Mouse (Mus musculus) left cerebral cortex, postnatal 36 days (tissue): ENCODE measurements at regions not wholly inside any gene's neighbourhood (a gene's known extent, or its start where the extent isn't known, plus 50 kb on each side); places are given as distances from the start of the nearest gene placed in this dataset.

Source experiments
- DNase-seq, 2 experiments: peaks; one replicate each; pipeline ENCODE4 v3.0.0; 2021 to 2022; ENCODE audit warnings: low spot score in 2 of 2, mixed read lengths in 1 of 2
- intact Hi-C: fragments of 180-260 bp; cut with DNase I; formaldehyde crosslinking; loops from one replicate; pipeline ENCODE4 v1.15.1; 2025

DNA sequence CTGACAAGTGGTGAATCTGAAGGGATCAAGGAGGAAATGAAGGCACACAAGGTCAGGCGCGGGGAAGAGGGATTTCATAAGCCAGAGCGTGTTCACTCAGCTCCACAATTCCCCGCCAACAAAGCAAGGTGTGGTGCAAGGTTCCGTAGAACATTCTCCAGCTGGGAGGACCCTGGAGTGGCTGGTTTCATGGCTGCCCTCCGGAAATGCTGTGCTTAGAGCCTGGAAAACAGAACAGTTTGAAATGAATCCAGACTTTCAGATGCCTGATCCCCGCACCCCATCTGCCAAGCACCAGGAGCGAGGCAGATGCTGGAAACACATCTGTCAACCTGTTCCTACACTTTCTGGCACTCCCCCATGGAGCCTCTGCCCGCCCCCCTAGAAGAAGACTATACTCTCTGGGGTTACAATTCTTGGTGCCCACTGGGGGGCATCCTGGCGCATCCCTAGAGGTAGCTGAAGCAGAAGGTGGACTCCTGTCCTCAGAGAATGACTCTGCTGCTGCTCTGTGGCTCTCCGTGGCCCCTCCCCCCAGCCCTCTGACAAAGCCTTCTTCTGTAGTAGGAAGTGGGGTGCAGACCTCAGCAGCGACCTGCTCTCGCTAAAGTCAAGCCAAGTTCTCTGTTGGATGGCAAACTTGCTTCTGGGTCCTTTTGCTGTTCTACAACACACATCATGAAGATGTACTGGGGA, 54.5 kb upstream of the Mafb start:
- intact Hi-C loops, result no loop called here
- peak in 1 of 2 experiments; percentile 7 for DNase-seq

DNA sequence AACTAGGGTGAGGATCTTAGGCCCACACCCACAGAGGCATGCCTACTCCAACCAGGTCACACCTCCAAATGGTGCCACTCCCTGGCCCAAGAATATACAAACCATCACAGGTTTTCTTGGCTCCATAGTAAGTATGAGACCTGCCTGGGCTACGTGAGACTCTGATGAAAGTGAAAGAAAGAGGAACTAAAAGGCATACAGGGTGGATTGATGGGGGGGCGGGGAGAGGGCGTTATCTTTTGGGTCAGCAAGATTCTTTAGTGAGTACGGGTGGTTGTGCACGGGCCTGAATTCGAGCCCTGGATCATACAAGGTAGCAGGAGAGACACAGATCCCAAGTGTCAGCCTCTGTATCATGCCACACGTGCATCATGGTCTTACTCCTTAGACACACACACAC, 57.6 kb upstream of the Mafb start:
- intact Hi-C loops, result no loop called here
- DNase-seq, result no peak

DNA sequence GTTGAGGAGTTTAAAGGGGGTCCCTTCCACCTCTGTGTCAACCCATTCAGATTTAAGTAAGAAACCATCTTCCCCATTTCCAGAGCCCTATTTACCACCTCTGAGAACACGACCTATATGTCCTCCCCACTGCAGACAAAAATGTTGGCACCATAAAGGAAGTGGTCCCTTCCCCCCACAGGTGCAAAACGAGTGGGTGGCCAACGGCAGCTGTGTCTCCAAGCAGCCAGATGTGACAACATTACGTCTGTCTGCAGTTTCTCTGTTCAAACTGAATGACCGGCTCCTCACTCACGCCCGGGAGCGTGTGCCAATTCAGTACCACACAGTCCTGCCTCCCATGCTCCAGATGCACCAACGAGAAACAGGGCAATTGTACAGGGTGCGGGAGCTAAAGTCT, 60.6 kb upstream of the Mafb start:
- no peak for DNase-seq
- intact Hi-C loops, result no loop called here

DNA sequence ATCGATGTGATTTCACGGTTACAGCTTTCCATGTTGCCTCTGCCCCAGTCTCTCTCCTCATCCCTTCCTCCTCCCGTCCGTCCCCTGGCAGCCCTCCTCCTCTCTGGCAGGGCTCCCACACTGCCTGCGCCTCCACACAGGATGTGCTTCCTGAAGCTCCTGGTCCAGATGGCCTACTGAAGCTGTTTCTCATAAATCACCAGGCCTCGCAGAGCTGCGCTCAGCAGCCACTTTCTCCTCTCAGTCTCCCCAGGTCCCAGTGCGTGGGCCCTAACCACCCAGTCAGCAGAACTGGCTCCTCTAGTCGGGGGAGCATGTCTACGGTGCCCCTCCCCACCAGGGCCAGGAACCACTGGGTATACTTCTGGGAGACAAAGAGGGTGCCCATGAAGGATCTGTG, 66.4 kb upstream of the Mafb start:
- DNase-seq, result peak; percentile 86 to 89
- intact Hi-C loops, result no loop called here

DNA sequence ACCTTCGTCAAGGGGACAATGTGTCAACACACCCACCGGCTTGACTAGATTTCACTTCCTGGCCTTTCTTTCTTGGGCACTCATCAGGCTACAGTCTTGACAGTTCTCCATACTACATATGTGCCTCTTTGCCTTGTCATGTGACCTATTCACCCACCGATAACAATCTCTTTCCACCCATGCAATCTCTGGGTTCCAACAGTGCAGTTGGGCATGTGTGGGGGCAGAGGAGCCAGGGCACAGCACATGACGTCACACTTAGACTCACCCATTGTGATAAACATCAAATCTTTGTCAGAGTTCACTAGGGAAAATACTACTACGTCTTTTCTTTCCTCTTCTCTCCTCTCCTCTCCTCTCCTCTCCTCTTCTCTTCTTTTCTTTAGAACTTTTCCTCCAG, 67.8 kb upstream of the Mafb start:
- DNase-seq, result no peak
- intact Hi-C loops, result no loop called here

DNA sequence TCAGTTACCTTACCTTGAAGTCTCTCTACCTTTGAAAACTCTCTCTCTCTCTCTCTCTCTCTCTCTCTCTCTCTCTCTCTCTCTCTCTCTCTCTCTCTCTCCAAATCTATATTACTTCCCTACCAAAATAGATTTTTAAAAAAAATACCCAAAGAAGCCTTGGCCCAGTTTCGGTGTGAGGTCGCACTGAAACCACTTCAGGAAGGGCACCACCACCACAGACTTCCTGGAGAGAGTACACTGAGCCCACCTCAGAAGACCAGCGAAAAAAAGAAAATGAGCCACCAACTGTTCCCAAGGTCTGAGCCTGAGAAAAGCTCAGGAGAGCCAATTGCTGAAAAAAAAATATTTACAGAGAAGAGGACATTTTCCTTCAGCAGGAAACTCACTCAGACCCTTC, 68.8 kb upstream of the Mafb start:
- DNase-seq, result no peak
- intact Hi-C loops, result no loop called here

DNA sequence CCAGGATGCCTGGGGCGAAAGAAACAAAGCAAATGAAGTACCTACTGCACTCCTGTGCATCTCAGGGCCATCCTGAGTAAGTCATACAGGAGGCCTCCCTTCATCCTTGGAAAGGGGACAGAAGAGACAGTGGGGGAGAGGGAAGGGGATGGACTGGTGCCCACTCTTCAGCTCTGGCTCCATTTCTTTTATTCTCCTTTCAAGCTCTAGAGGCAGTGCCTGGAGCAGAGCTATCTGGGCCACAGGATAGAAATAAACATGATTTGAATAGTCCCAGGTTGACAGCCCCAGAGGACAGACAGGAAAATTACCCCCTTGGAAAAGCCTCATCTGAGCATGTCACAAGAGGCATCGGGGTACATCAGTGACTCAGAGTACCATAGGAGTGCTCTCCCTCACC, 72.2 kb upstream of the Mafb start:
- intact Hi-C loops, result no loop called here
- no peak for DNase-seq

DNA sequence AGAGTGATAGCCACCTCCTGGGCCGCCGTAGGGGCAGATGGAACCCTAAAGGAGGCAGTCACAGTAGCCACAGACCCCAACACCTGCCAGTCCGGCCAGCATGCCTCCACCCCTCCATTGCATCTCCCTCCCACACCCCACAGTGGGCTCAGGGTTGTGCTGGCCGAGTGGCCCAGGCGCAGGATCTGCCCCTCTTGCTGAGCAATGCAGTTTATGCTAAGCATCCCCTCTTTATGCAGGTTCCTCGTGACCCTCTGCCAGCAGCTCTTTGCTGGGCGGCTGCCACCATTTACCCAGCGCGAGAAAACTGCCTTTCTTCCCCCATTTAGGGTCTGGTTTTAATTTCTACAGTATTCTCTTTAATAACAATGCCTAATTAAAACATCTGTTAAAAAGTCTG, 73.4 kb upstream of the Mafb start:
- intact Hi-C loops, result no loop called here
- no peak for DNase-seq

DNA sequence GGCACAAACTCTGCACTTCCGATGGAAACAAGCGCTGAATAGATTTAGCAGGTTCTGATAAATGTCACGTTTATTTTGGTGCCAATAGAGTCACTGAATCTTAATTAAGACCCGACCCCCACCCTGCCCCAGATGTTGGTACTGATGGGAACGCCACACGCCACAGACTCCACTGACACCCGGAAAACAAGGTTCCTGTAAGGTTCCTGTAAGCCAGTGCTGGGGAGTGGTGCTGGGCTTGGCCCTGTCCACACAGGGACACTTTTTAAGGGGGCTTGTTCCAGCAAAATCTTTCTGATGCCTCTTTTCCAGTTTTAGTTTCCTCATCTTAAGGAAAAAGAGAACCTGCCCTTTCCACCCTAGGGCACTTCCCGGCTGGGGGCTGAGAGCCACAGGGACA, 84.2 kb upstream of the Mafb start:
- intact Hi-C loops, result no loop called here
- peak in 1 of 2 experiments; percentile 9 for DNase-seq

DNA sequence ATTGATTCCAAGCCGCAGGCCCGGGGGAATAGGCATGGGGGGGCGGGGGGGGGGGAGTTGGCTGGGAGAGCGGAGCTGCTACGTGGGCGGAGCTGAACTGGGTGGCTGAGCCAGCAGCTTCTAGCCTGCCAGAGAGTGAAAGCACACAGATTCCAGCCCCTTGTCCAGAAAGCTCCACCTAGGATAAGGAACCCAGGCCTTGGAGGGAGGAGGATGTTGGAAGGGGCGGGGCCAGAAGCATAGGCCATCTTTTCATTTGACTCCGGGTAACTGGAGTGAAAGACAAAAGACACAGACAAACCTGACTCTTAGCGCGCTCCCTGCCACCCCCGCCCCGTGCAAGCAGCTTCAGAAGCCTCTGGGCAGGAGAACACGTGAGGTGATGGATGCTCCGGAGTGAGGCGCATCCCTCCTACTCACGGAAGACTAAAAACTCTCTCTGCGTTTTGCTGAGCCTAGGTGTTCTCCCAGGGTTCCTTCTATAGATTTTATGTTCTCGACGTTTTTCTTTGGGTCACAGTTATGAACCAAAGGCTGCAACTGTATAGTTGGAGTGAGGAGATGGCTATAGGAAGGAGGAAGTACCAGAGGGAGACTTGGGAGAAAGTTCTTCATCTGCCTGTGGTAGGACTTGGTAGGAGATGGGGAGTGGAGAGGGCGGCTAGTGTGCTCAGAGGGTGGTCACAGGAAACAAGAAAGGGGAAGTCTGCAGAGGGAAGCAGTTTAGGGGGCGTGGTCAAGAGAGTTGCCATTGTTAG, 84.8 kb upstream of the Mafb start:
- intact Hi-C loops, result no loop called here
- DNase-seq, result peak; percentile 48 to 57

DNA sequence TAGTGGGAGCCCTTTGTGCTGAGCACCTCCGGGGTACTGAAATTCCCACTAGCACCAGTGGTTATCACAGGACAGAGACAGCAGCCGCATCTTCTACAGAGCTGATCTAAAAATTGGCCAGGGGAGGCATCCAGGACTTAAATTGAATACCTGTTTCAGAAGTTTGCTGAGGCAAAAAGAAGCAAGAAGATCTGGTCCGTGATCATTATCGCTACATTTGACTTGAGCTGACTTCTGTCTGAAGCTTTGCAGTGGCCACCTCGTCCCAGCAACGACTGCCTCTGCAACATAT, 85.3 kb upstream of the Mafb start:
- intact Hi-C loops, result no loop called here

DNA sequence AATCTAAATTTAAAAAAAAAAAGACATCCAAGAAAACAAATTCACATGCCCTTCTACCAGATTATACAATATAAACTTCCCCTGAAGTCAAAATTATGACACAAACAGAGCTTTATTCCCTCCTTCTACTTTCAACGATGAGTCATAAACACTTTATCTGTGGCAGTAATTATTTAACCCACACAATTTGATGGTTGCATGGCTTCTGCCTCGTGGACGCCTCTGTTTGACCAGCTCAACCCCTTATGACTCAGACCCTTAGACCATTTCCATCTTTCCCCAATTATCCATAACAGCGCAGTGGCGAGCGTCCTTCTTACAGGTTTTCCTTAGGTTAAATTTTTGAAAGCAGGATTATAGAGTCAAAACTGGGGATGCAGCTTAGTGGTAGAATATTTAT, 85.9 kb upstream of the Mafb start:
- DNase-seq, result no peak
- intact Hi-C loops, result no loop called here

More for the DNA sequence above, 85.3 kb upstream of the Mafb start:
- DNase-seq, result no peak

DNA sequence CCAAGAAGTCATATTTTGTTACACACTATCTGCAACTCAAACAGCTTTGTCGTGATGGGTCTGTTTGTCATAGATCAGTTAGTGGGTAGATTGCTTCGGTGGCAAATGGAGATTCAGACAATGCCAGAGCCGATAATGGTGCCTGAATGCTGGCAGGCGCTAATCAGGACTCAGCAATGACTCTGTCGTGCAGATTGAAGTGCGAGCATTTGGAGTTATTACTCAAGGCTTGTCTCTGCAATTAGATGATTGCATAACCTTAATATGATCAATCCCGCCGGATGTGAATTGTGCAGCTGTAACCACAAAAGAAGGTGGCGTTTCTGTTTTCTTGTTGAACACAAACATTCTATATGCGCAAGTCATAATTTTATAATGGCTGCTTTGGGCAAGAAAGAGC, 88.8 kb upstream of the Mafb start:
- no peak for DNase-seq
- intact Hi-C loops, result no loop called here

DNA sequence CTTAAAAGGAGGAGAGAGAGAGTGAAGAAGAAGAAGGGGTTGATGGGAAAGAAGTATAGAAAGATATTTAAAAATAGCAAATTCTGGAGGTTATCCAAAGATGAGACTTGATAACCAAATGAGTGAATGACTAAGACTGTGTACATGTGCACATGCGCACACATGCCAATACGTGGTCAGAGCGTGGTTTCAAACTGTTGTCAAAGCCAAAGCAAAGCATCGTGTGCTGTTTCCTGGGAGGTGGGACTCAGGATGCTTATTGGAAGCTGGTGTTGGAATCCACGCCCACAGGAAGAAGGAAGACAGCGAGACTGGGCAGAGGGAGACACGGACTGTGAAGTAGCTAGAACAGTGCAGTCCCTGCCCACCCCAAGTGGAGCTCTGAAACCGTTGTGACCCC, 89.8 kb upstream of the Mafb start:
- no peak for DNase-seq
- intact Hi-C loops, result no loop called here

DNA sequence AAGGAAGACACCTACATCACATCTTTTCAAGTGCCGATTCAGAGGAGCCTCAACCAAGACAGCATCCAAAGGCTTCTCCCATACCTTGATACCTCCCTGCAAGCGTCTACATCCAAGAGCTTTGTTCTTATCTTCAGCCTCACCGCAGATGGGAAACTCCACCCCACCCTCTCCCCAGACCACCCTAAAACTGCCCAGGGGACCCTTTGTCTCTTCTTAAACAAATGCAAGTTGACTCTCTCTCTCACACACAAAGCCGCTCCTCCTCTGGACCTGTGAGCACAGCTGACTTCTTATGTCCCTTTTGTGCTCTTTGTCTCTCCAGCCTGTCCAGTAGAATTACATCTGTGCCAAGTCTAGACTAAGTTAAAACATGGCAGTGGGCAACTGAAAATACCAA, 104.7 kb upstream of the Mafb start:
- no peak for DNase-seq
- intact Hi-C loops, result no loop called here

DNA sequence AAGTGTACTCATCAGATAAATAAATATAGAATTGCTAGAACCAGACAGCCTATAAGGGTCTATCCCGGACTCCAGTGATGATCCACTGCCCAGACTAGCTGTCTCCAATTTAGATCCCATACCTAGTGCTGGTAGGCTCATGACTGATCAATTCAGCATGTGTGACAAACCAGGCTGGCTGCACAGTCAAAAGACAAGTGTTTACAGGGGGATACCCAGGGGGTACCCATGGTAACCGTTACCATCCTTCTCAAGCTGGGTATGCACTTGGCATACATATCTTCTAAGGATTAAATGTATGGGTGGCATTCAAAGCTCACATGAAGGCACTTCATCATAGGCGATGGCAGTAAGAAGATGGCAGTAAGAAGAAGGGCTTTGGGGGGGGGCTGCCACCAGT, 109.3 kb upstream of the Mafb start:
- intact Hi-C loops, result no loop called here
- no peak for DNase-seq

DNA sequence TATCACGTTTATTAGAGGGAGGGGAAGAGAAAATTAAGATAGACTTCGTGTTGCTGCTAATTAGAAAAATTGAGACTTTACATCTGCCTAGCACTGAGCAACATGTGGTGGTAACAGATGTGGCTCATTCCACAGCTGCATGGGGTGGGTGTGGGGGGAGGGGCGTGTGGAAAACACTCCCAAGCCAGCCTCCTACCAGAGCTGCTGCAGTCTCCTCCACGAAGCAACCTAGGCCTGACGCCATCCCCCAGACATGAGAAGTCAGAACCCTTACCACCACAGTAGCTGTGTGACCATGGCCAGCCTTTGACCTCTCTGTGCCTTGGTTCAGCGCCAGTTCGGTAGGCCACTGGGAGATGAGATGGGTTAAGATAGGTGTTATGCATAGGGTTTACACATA, 112.4 kb upstream of the Mafb start:
- intact Hi-C loops, result no loop called here
- no peak for DNase-seq

DNA sequence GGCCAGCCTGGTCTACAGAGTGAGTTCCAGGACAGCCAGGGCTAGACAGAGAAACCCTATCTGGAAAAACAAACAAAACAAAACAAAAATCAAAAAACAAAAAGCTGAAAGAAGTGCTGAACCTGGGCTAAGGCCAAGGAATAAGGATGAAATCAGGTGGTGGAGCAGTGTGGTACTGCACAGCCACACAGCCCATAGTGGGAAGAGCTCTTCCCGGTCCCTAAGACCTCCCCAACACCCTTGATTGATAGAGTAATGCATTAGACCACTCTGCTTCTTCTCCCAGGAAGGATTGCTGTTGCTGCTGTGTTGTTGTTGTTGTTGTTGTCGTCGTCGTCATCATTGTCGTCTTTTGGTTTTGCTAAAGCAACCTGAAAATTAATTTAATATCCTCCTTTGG, 118.2 kb upstream of the Mafb start:
- DNase-seq, result no peak
- intact Hi-C loops, result no loop called here

DNA sequence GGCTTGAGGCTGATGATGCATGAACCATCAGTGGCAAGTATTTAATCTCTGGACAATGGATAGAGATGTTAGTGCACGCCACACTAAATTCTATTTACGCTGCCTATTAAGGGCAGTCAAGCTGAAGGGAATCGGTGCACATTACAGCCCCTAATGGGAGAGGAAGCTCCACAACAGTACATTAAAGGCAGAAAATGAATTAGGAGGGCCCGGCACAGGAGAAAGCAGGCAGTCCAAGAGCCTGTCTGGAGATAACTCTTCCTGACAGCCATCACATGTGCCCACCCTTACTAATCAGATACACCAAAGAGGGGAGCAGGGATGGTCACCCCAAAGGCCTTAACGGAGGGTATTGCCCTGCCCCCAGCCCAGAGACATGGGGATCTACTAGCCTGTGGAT, 118.7 kb upstream of the Mafb start:
- intact Hi-C loops, result no loop called here
- DNase-seq, result no peak

DNA sequence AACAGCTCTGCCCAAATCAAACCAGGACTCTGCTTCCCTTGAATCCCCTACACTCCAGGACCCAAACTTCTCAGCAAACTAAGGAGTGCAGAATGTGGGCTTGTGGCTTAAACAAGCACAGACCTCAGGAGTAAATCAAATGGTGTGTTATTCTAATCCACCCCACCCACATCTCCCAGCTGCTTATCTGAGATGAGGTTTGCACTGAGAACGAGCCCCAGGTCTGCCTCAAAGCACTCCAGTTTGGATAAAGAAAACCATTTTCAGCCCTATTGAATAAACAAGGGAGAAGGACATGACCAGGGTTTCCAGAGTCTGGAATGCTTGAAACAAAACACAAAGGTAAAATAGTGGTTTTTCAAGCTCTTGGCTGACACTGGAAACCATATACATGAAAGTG, 132.9 kb upstream of the Mafb start:
- DNase-seq, result no peak
- intact Hi-C loops, result no loop called here

DNA sequence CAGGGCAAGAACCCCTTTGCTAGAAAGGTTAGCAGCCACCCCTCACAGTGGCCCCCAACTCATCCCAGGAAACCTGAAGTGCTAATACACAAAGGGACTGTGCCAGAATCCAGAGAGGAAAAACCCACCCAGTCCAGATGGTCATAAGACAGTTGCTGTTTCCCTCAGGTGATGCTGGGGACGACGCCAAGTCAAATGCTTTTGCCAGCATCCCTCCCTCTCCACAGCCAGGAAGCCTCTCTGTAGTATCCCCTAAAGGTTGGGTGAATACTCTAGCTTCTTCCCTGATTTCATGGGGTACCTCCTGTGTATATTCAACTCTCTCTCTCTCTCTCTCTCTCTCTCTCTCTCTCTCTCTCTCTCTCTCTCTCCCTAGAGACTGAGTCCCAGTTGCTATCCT, 136.0 kb upstream of the Mafb start:
- DNase-seq, result no peak
- intact Hi-C loops, result no loop called here
